15 mouse cellular contexts compared by ENCODE assay signal in genomic region chr6:100216945-100217344, GRCm38 (mm10).
A peak's percentile ranks its signal among the peaks of the same experiment; 100 is the strongest.
DNase-seq lines count a peak whose midpoint lies in the region.
"Had no signal": no experiment of that assay in that cellular context is flagged by ENCODE, and none has a peak within 500 bp of the region (broad histone marks: within the 10 kb centered on the region; RNA-seq: fewer than 3 reads in every experiment).

No protein-coding gene starts in this region.

- DNase-seq in kidney, postnatal 4 days = peak; percentile 34 to 56
- no peak for DNase-seq in kidney, adult 9 months
- DNase-seq in thymus, postnatal 0 days (ENCODE audit: low spot score) = peak; percentile 18
- DNase-seq in thymus, adult 18-20 months = no peak
- DNase-seq in thymus, postnatal 36 days = peak; percentile 21 to 39
- peak; percentile 37 for DNase-seq in thymus, postnatal 4 days
- DNase-seq: adrenal gland, postnatal 14 days; cerebellum, adult 11 months; cerebellum, adult 2 months; cerebellum, adult 9-11 months; cerebellum, postnatal 25 days; forebrain, postnatal 0 days; gastrocnemius, adult 2 months; gastrocnemius, postnatal 14 days; heart, adult 11 months had no signal

Comparison
In these comparisons a context has a peak if more than half of its experiments do, and no peak if none do; other contexts are left out.
1. DNase-seq: peak in kidney, postnatal 4 days (2 of 2), thymus, postnatal 0 days (single experiment), thymus, postnatal 36 days (2 of 2) and thymus, postnatal 4 days (single experiment); none in kidney, adult 9 months (single experiment) and thymus, adult 18-20 months (0 of 2).